Mouse (Mus musculus) intestine, postnatal 0 days (tissue): ENCODE results near the gene Abce1. TPM values are rescaled to one million over a fixed set of nuclear protein-coding genes. Genes with fewer than 3 reads are reported as not detected.
A peak's percentile ranks its signal among the peaks of the same experiment; 100 is the strongest.

ENCODE experiments used
- ATAC-seq: fragments of 200-750 bp; cut with Nextera tagmentation; 2 replicates; pipeline ENCODE4 v1.8.0; 2017; ENCODE audit warnings: mild to moderate bottlenecking, moderate TSS enrichment, moderate library complexity
- H3K27ac ChIP-seq: fragments of 300-500 bp; sonication (generic); 2 replicates; pipeline ENCODE4 v1.5.1; 2014; ENCODE audit warnings: mild to moderate bottlenecking, low read depth, low read length, moderate library complexity
- H3K27me3 ChIP-seq: fragments of 300-500 bp; sonication (generic); replicated peaks from 2 replicates; pipeline ENCODE4 v1.6.1; 2014; ENCODE audit warnings: low read length, mixed read lengths; ENCODE audit not compliant: control insufficient read depth, insufficient read depth
- H3K36me3 ChIP-seq: fragments of 300-500 bp; sonication (generic); 2 replicates; pipeline ENCODE4 v1.6.1; 2014; ENCODE audit warnings: mild to moderate bottlenecking, moderate library complexity; ENCODE audit not compliant: control insufficient read depth, insufficient read depth
- H3K4me1 ChIP-seq: fragments of 300-500 bp; sonication (generic); replicated peaks from 2 replicates; pipeline ENCODE4 v1.6.1; 2014; ENCODE audit warnings: antibody characterized with exemption, low read length, mixed read lengths; ENCODE audit not compliant: control insufficient read depth, insufficient read depth
- H3K4me2 ChIP-seq: fragments of 300-500 bp; sonication (generic); replicated peaks from 2 replicates; pipeline ENCODE4 v1.6.1; 2014; ENCODE audit warnings: low read depth, mild to moderate bottlenecking, moderate library complexity
- H3K4me3 ChIP-seq: fragments of 300-500 bp; sonication (generic); 2 replicates; pipeline ENCODE4 v1.5.1; 2014; ENCODE audit warnings: low read depth, low read length
- H3K9ac ChIP-seq: fragments of 300-500 bp; sonication (generic); 2 replicates; pipeline ENCODE4 v1.6.1; 2014; ENCODE audit warnings: mild to moderate bottlenecking, low read depth, low read length
- H3K9me3 ChIP-seq: fragments of 300-500 bp; sonication (generic); 2 replicates; pipeline ENCODE4 v1.6.1; 2016; ENCODE audit warnings: mixed run types; ENCODE audit not compliant: control insufficient read depth
- CTCF ChIP-seq: sonication (generic); IDR thresholded peaks from 2 replicates; pipeline ENCODE4 v1.5.1; 2016; ENCODE audit warnings: low read depth, mild to moderate bottlenecking, control low read depth, antibody characterized with exemption, moderate library complexity
- WGBS: fragments of 180-500 bp; shearing (Covaris S2); extraction: QIAGEN DNeasy Blood & Tissue Kit; methylation state at CpG from one replicate; pipeline ENCODE4 v1.1.7; 2014; 5-methylcytosine and 5-hydroxymethylcytosine counted together
- polyA plus RNA-seq: library from polyadenylated mRNA; unstranded; fragments of >200 nt; fragmentation: Nextera tagmentation; extraction: Ambion mirVana; gene quantifications from 2 replicates; pipeline ENCODE4 v1.2.1, GENCODE M21; 2015

Gene Abce1
- polyA plus RNA-seq, 1 experiment from 2014 or later, result 23.9 TPM

DNA sequence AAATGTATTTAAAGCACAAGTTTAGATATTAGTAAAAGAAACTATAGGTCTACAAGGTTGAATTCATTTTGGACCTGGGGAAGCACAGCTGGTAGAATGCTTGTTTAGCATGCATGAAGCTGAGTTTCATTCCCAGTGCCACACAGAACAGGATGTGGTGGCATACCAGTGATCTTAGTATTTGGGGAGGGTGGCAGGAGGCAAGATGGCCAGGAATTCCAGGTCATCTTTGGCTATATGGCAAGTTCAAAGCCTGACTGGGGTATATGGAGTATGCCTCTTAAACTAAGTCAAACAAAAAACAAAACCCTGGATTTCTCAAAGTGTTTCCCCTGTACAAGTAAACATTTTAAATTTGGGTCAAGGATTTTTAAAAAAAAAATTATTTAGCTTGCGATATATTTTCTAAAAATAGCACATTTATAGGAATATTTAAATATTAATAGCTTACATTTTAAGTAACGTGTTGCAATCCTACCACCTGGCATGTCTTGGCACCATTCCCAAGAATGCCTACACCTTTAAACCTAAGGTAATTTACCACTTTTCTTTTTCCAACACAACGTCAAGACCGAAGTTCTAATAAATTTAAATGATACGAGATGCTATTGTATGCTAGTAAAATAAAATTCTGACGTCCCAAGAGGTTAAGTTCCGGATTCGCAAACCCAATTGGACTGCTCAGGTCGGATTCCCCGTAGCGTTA is 73.4 kb downstream of the Abce1 start:
- Histone ChIP-seq H3K27me3 (no peaks in the 10 kb centered on the region), H3K9me3 (0 out of 2 replicates have a peak, but pooled peaks cover 2% of the 10 kb centered on the region), H3K4me2 (peak overlapping the region; percentile 81), H3K9ac (peak overlapping the region; percentile 79), H3K4me1 (0 out of 2 replicates have a peak, but pooled peaks cover 3% of the 10 kb centered on the region), H3K4me3 (peak overlapping the region; percentile 85), H3K36me3 (no peaks in the 10 kb centered on the region), H3K27ac (peak overlapping the region; percentile 98; the same call in 1 of the 2 replicates)
- TF ChIP-seq CTCF, result no peak
- ATAC-seq, result no peak
- WGBS, result 3% methylated on average over 11 of the region's 11 CpGs

- WGBS, result 89% methylated on average over 3 of the region's 3 CpGs
- no peak overlapping the region for H3K4me2 ChIP-seq
- no peak overlapping the region for H3K27ac ChIP-seq
- no peak for TF ChIP-seq CTCF
- 0 out of 2 replicates have a peak, but pooled peaks cover 3% of the 10 kb centered on the region for H3K4me1 ChIP-seq
- H3K27me3 ChIP-seq, result no peaks in the 10 kb centered on the region
- ATAC-seq, result no peak
- no peak overlapping the region for H3K9ac ChIP-seq
- H3K36me3 ChIP-seq, result no peaks in the 10 kb centered on the region
- no peak overlapping the region for H3K4me3 ChIP-seq
- 0 out of 2 replicates have a peak, but pooled peaks cover 2% of the 10 kb centered on the region for H3K9me3 ChIP-seq
Observed at GRCm38 (mm10) chr8:79637237-79637636, 74.3 kb downstream of the Abce1 start.

GRCm38 (mm10) chr8:79636151-79636550 is 75.4 kb downstream of the Abce1 start:
- WGBS, result 61% methylated on average over 1 of the region's 1 CpGs
- Histone ChIP-seq H3K36me3 (no peaks in the 10 kb centered on the region), H3K4me2 (no peak overlapping the region), H3K4me3 (no peak overlapping the region), H3K9me3 (0 out of 2 replicates have a peak, but pooled peaks cover 2% of the 10 kb centered on the region), H3K4me1 (0 out of 2 replicates have a peak, but pooled peaks cover 3% of the 10 kb centered on the region), H3K9ac (no peak overlapping the region), H3K27me3 (no peaks in the 10 kb centered on the region), H3K27ac (no peak overlapping the region)
- no peak for ATAC-seq
- TF ChIP-seq CTCF, result no peak

DNA sequence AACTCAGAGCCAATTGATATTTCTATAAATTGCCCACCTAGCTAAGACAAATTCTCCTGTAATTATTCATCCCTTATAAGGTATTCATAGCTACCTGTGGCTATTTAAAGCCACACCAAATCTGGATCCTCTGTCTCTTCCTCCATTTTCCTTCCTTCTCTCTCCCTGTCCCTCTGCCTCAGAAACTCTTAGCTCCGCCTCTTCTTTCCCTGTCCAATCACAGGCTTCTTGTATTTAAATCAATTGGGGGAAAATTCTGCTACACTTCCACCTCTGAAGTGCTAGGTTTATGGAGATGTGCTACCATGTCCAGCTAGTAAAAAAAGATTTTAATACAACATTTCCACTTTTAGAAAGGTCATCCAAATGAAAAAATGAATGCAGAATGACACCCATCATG is 76.0 kb downstream of the Abce1 start:
- H3K9me3 ChIP-seq, result 0 out of 2 replicates have a peak, but pooled peaks cover 2% of the 10 kb centered on the region
- H3K4me1 ChIP-seq, result no peaks in the 10 kb centered on the region
- H3K9ac ChIP-seq, result no peak overlapping the region
- no peaks in the 10 kb centered on the region for H3K36me3 ChIP-seq
- H3K27me3 ChIP-seq, result no peaks in the 10 kb centered on the region
- TF ChIP-seq CTCF, result no peak
- no peak overlapping the region for H3K4me3 ChIP-seq
- H3K27ac ChIP-seq, result no peak overlapping the region
- 94% methylated on average over 1 of the region's 1 CpGs for WGBS
- ATAC-seq, result no peak
- no peak overlapping the region for H3K4me2 ChIP-seq

Other genes starting within 250 kb of the Abce1 start
- gene Otud4, start 72.1 kb downstream of the Abce1 start, polyA plus RNA-seq, result 6.0 and 6.3 TPM in 2 replicates
- 26.5 and 26.6 TPM in 2 replicates for gene Anapc10, start 80 bp upstream of the Abce1 start, polyA plus RNA-seq